Mouse (Mus musculus): ENCODE results near the gene Ripply1. TPM values are rescaled to one million over a fixed set of nuclear protein-coding genes. Genes with fewer than 3 reads are reported as not detected.
"Not testable (repeated sequence)": the region's sequence is repeated elsewhere in the genome, so short reads cannot be mapped to it uniquely, and the experiment has no call there.

Gene Ripply1
- total RNA-seq, 2 experiments from 2014 or later = 1.3 TPM; not detected in 1

DNA sequence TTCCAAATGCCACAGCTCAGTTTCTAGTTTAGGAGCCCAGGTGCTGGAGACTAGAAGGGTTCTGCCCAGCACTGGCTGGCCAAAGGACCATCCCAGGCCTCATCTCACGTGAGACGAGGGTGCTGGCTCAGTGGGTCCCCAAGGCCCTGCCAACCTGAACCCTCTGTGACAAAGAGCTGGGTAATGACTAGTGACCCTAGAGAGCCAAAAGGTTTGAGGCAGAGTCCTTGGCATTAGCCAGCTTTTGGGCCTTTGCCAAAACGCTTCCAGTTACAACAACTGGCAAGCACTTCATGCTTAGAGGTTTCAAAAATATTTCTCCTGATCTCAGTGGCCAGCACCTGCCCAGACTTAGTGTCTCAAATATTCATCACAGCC, 881 bp upstream of the Ripply1 start:
- ATAC-seq (replicated peaks; ENCODE audit: low FRiP score, poor library complexity, severe bottlenecking) = no peak

DNA sequence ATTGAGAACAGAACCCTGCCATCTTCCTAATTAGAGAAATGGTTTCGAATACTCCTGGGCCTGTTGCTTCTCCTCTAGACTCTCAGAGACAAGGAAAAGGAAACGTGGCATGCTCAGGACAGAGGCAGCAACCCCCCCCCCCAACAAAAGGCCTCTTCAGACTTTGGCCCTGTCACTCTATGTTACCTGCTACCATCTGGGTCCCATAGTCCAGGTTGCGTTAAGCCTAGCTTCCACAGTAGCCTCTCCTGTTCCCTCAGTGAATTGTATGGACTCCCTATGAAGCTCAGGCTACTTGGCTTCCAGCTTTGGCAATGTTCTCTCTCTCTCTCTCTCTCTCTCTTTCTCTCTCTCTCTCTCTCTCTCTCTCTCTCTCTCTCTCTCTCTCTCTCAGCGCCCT, 590 bp downstream of the Ripply1 start:
- no peak for ATAC-seq (replicated peaks; ENCODE audit: low FRiP score, poor library complexity, severe bottlenecking)

GRCm38 (mm10) chrX:139780988-139781387, 1.2 kb downstream of the Ripply1 start:
- ATAC-seq (replicated peaks; ENCODE audit: low FRiP score, poor library complexity, severe bottlenecking) = no peak

DNA sequence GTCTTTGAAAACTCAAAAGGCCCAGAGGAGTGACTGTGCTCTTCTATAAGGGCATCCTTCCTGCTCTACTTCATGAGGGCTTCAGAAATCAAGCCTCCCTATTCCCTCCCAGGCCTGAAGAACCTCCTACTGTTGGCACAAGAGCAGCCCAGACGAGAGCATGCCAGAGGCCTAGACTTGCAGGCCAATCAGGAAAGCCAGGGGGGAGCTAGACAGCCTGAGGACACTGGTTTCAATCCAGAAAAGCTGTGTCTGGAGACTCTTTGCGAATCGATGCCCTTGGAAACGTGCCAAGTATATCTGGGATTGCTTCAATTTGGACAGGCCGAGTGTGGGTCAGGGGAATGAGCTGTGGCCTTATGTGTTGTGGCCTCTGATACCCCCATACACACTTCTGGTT, 2.8 kb downstream of the Ripply1 start:
- no peak for ATAC-seq (replicated peaks; ENCODE audit: low FRiP score, poor library complexity, severe bottlenecking)

DNA sequence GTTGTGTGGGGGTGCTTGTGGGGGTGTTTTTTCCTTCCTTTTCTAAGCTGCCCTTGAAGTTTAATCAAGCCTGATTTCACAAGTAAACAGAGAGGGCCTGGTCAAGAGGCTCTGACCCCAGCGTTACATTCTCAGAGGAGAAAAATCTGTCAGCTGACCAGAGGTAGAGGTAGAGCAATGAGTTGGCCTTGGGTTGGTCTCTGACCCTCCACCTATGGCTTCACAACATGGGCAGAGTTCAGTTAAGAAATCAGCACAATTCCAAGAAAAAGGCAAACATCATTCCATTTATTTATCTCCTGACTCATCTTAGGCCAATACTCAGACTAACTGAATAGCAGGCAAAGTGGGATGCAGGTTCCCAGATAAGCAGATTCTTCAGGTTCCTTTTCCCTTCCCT, 3.3 kb downstream of the Ripply1 start:
- ATAC-seq (replicated peaks; ENCODE audit: low FRiP score, poor library complexity, severe bottlenecking) = no peak

GRCm38 (mm10) chrX:139777357-139777756, 4.8 kb downstream of the Ripply1 start:
- no peak for ATAC-seq (replicated peaks; ENCODE audit: low FRiP score, poor library complexity, severe bottlenecking)

- 0 out of 2 replicates have a peak, but pooled peaks have one; percentile 34 for ATAC-seq (replicated peaks; ENCODE audit: low FRiP score, poor library complexity, severe bottlenecking)
Measured at GRCm38 (mm10) chrX:139775084-139775612, 7.0 kb downstream of the Ripply1 start.

DNA sequence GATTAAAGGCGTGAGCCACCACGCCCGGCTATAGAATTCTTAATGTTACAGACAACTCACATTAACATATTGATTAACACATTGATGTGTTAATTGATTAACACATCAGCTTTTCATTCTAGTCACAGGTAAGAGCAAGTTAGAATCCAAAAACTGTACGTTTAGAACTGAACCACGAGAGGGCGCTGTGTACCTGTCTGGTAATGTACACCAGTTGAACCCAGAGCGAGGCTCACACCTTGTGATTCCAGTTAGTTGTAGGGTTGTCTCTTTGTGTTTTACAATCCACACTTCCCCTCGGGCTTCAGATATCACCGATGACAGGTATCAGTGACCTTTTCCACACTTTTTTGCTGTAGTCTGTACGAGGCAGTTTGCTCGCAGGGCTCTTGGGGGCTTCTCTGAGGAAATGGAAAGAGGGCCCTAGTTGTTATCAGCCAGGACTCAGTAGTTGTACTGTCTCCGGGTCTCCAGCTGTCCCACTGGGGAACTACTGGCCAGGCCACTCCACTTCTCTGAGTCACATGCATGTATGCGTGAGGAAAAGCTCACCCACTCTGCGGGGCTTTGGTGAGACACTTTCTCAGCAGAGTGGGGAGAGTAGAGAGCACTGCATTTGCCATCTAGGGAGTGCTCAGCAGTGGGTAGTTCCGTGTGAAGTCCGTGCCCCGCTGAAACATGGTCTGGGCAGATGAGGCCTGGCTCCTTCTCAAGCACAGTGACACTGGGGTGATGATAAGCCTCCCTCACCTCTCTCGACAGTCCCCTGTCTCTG, 7.7 kb downstream of the Ripply1 start:
- peak; percentile 67 for ATAC-seq (replicated peaks; ENCODE audit: low FRiP score, poor library complexity, severe bottlenecking)

- no peak for ATAC-seq (replicated peaks; ENCODE audit: low FRiP score, poor library complexity, severe bottlenecking)
Measured at GRCm38 (mm10) chrX:139769975-139770637, 12.0 kb downstream of the Ripply1 start.

GRCm38 (mm10) chrX:139762546-139762945, 19.6 kb downstream of the Ripply1 start:
- no peak for ATAC-seq (replicated peaks; ENCODE audit: low FRiP score, poor library complexity, severe bottlenecking)

DNA sequence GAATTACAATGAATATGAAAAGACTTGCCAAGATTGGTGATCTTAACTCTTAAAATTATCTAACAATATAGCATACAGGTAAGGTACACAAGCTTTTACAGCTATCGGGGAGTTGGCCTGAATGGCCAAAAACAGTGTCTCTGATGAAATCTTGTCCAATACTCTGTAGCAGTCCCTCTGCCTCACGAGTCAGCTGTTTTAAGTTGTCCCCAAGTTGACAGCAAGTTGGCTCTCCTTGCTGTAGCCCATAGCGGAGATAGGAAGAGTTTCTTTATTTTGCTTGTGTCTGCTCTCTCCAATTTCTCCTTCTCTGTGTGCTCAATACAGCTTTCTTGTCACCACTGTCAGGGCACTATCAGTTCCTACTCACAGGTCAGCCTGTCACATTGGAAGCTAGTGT, 23.5 kb downstream of the Ripply1 start:
- ATAC-seq (replicated peaks; ENCODE audit: low FRiP score, poor library complexity, severe bottlenecking) = not testable (repeated sequence)

DNA sequence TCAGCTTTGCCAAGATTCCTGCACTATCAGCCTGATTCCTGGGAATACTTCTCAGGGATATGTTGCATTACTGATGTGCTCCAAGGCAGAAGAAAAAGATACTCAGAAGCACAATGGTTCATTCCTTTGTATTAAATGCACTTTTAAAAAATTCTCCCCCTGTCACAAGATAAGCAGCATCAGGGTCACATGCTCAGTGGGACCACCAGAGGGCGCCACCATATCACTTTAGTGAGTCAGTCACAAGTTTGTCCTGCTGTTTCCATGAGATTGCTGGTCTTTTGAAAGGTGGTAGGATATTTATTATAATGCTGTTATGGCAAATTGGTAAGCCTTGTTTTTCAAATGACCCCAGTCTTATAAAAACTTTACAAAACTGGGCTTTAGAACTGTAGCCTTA, 30.3 kb downstream of the Ripply1 start:
- no peak for ATAC-seq (replicated peaks; ENCODE audit: low FRiP score, poor library complexity, severe bottlenecking)

DNA sequence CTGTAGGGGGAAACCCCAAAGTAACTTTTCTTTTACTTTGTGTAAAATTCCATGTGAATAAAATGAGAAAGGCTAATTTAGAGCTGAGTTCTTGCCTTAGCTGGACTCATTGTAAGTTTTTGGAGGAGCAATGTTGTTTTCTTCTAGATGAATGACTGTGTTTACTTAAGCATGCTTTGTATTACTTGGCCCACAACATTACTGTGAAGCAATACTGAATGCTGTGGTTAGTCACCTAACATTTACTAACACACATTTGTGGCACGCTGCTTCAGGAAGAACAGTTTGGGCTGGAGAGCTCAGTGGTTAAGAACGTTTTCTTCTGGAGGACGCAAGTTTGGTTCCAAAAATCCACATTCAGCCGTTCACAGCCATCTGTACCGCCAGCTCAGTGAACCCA, 45.1 kb downstream of the Ripply1 start:
- ATAC-seq (replicated peaks; ENCODE audit: low FRiP score, poor library complexity, severe bottlenecking) = no peak

GRCm38 (mm10) chrX:139730541-139730940, 51.6 kb downstream of the Ripply1 start:
- ATAC-seq (replicated peaks; ENCODE audit: low FRiP score, poor library complexity, severe bottlenecking) = no peak

Other genes starting within 250 kb of the Ripply1 start
- 2.9 TPM in 1 of 2 replicates, not detected in the other for gene Rnf128, start 219.0 kb downstream of the Ripply1 start, total RNA-seq (2015; ENCODE audit: low replicate concordance)
- 1.7 TPM in 1 of 2 replicates, not detected in the other for gene Rnf128, start 219.0 kb downstream of the Ripply1 start, total RNA-seq (2017; ENCODE audit: low replicate concordance)
- gene Tbc1d8b, start 97.4 kb downstream of the Ripply1 start, total RNA-seq (2015; ENCODE audit: low replicate concordance) = 0.84 and 6.1 TPM in 2 replicates
- 1.6 and 2.4 TPM in 2 replicates for gene Tbc1d8b, start 97.4 kb downstream of the Ripply1 start, total RNA-seq (2017; ENCODE audit: low replicate concordance)
- gene Gm15013, start 67.9 kb downstream of the Ripply1 start, total RNA-seq (2015; ENCODE audit: low replicate concordance) = not detected in 2 replicates
- gene Gm15013, start 67.9 kb downstream of the Ripply1 start, total RNA-seq (2017; ENCODE audit: low replicate concordance) = not detected in 2 replicates
- not detected in 2 replicates for gene Cldn2, start 18.5 kb upstream of the Ripply1 start, total RNA-seq (2015; ENCODE audit: low replicate concordance)
- gene Cldn2, start 18.5 kb upstream of the Ripply1 start, total RNA-seq (2017; ENCODE audit: low replicate concordance) = not detected in 2 replicates
- 0.42 TPM in 1 of 2 replicates, not detected in the other for gene Morc4, start 89.3 kb upstream of the Ripply1 start, total RNA-seq (2015; ENCODE audit: low replicate concordance)
- not detected in 2 replicates for gene Morc4, start 89.3 kb upstream of the Ripply1 start, total RNA-seq (2017; ENCODE audit: low replicate concordance)
- gene Rbm41, start 216.2 kb upstream of the Ripply1 start, total RNA-seq (2015; ENCODE audit: low replicate concordance) = 6.7 and 11.5 TPM in 2 replicates
- 1.4 and 1.5 TPM in 2 replicates for gene Rbm41, start 216.2 kb upstream of the Ripply1 start, total RNA-seq (2017; ENCODE audit: low replicate concordance)

All from erythroid progenitor cell, adult 5-6 weeks (primary cell).